Mouse (Mus musculus) T-helper 17 cell (primary cell): ENCODE measurements at regions not wholly inside any gene's neighbourhood (a gene's known extent, or its start where the extent isn't known, plus 50 kb on each side); places are given as distances from the start of the nearest gene placed in this dataset.

Experiments used
- in situ Hi-C, 2 experiments: fragments of 300-600 bp; cut with MboI, MseI; formaldehyde crosslinking; loops; 1 replicate in 1 of 2; 2 replicates in 1 of 2; pipeline ENCODE4 v1.15.1; 2025; ENCODE audit warnings: high pct_unique_total_duplicates in 2 of 2

DNA sequence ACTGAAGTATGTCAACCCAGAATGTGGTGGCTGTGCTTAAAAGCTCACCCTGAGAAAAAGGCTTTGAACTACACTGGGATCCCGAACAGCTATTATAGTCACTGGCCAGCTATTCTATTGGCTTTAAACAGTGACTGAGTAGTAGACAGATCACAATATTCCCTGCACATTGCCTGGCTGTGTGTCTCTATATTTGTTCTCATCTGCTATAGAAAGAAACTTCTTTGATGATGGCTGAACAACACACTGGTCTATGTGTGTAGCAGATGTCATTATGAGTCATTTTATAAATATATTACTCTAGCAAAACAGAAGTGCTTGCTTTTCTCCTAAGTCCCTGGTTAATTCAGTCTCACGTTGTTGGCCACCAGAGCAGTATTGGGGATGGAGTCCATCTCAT, 152.1 kb upstream of the Slco6d1 start:
- in situ Hi-C loops = no loop called here

DNA sequence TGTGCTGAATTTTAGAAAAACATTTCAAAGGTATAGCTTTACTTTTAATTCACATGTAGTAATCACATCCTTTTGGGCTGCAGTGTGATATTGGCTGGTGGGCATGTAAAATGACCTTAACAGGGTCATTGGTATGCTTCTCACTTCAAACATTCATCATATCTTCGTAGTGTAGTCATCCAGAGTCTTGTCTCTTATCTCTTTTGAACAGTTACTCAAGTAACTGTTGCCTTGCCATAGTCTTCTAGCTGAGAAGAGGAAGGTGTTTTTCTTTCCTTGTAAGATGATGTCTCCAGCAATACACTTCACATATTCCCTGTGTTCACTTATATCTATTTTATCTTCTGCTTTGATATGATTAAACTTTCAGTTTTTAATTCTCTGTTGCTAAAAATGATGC, 150.7 kb upstream of the Slco6d1 start:
- in situ Hi-C loops = no loop called here

DNA sequence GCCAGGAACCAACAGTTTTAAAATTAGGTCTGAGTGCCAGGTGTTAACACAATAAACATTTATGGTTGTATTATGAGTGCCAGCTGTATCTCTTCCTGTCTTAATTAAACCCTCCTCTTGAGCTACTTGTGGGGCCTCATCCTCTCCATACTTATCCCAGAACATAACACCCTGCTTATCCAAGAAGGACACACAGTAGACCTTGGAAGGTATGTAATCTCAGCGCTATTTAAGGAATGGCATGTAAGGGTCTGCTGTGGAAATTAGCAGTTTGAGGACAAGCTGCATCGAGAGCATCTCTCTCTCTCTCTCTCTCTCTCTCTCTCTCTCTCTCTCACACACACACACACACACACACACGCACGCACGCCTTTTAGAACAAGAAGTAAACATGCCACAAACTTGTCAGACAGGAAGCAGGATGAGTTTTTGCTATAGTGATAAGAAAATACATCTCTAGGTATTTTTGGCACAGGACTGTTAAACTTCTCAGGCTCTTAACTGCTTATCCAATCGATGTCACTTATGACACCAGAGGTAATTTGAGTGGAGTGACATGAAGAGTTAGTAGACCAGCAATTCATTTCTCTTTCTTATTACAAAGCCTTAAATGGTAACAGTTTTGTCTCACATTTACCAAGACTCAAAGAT, 146.8 kb upstream of the Slco6d1 start:
- in situ Hi-C loops = no loop called here

DNA sequence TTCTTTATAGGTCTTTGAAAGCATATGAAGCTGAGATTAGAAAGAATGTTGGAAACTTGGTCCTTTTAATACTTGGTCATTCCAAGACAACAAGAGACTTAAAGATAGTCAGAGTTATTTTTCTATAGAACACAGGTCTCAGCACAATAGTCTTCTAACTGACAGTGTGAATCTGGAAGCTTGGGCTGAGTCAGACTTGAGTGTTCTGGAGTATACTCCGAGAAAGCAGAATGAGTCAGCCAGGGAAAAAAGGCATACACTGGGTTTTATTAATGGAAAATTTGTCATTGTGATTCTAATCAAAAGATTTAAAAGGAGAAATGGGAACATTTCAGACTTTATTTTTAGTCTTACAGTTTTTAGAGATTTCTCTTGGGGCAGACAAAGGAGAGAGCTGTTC, 145.4 kb upstream of the Slco6d1 start:
- in situ Hi-C loops = no loop called here

DNA sequence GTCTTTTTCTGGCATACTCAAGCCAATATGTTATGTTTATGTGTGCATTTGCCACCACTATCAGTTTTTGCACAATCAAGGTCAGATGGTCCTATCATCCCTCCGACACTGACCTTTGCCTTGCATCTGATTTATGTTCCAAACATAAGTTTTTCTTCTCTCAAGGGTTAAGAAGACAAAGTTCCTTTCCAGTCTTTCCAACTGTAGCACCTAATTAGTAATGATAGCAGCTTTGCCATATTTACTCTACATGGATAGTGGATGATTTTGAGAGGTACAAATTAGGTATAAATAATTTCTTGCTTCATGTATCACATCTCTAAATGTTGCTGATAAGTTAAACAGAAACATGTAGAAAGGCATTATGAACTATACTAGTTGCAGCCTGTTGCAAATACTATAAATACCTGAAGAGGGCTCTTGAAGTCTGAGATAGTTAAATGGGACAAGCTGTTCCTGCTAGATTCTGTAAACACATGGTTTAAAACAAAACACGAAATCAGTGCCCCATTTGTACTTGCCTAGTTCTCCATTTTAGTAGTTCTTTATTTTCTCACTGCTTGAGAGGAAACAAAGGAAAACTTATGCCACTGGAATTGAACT, 141.4 kb upstream of the Slco6d1 start:
- in situ Hi-C loops = no loop called here

DNA sequence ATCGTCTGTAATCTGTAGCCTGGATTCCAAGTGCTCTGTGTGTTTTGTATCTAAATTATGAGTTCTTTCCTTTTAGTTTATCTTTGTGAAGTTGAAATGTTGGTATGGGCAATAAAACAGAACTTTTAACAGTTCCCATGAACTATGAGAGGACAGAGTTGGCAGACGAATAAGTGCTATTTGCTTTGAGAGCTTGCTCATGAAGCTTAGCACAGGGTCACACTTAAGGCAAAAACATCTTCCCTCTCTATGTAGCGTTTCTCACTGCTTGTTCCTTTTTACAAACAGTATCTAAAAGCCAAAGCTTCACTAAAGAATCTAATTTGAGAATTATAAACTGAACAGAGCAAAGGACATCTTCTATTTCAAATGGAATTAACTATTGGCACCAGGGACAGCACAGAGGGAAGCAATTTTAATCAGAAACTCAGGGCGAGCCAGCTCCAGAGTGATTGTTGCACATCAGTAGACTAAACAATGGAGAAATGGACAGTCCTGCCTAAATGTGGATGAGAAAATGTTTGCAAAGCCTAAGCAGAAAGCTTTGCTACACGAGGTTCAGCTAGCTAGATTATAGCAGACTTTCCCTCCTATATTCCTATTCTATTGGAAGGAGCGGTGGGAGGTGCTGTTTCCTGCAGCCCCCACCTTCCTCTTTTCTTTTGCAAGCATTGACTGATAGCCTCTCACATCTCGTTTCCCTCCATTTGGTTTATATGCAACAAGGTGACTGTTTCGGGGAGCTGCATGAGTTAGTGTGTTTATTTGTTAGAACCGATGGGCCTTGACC, 140.5 kb upstream of the Slco6d1 start:
- in situ Hi-C loops = no loop called here

DNA sequence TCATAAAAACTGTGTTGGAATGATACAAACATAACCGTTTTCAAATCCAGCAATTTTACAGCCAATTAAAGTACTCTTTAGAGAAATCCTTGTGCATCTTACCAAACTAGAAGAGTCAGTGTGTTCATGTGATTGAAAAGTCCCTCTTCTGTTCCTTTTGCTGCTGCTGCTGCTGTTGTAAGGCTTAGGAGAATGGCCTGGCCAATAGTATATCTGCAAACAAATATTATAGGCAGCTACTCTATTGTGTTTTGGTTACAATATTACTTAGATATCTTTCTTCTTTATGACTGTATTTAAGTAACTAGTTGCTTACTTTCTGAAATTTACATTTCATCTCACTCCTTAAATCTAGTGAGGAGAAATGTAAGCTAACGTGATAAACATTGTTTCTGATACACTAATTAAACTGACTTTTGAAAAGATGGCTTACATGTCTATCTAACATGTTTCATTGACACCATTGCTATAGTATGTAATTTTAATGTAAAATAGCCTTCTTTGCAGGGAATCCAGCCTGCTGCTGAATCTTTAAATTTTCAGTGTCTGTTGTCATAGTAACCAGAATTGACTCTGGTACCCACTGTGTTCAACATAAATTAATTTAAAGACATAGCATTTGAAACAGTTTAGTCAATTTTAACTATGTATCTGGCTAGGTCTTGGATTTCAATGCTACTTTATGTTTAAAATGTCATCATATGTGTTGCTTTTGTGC, 139.7 kb upstream of the Slco6d1 start:
- in situ Hi-C loops = no loop called here

DNA sequence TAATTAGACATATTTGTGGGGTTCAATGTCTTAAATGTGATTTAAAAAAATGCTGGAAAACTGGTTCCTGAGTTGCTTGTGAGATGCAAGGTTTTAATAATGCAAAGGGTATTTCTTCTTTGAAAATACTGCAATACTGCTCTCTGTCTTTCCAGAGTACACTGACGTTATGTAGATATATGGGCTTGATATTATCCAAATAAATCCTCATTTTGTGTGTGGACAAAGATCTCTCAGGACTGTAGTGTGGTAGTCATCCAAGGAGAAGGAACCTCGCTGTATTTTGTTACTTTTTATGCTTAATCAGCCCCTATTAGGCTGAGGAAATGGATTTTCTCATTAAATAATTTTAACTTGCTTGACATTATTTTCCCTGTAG, 139.2 kb upstream of the Slco6d1 start:
- in situ Hi-C loops = no loop called here

DNA sequence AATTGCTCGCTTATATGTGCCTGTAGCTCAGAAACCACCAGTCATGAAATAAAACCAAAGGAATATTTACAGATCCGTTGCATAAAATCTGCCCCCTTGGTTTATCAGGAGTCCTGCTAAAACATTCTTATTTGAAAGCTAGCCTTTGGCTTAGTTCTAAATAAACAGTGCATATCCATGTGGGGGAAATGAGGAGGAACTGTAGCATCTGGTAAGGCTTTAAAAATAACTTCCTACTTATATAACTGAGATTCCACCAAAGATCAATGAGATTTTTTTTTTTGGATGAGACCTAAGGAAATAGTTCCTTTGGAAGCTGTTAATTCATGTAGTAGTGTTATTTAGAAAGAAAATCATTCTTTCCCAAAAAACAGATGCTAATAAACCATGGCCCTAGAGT, 117.8 kb upstream of the Slco6d1 start:
- in situ Hi-C loops = no loop called here

DNA sequence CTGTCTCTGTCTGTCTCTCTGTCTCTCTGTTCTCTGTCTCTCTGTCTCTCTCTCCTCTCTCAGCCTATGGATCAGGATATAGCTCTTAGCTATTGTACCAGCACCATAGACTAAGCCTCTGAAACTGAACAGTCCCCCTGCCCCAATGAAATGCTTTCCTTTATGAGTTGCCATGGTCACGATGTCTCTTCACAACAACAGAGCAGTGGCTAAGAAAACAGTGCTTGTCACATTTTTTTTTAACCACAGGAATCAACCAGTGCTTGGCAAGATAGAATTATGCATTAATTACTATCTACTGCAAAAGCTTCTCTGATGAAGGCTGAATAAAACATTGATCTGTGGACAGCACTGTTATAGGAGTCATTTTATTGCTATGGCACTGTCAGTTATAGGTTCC, 114.6 kb upstream of the Slco6d1 start:
- in situ Hi-C loops = no loop called here

DNA sequence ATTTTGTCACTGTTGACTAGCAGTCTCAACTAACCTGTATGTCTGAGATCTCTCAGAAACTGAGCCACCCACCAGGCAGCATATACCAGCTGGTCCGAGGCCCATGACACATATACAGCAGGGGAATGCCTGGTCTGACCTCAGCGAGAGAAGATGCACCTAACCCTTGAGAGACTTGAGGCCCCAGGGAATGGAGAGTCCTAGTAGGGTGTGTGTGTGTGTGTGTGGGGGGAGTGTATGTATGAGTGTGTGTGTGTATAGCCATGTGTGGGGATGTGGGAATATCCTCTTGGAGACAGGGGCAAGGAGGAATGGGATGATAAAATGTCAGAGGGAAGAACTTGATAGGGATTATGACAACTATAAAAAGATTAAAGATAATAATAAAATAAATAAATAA, 113.4 kb upstream of the Slco6d1 start:
- in situ Hi-C loops = no loop called here

DNA sequence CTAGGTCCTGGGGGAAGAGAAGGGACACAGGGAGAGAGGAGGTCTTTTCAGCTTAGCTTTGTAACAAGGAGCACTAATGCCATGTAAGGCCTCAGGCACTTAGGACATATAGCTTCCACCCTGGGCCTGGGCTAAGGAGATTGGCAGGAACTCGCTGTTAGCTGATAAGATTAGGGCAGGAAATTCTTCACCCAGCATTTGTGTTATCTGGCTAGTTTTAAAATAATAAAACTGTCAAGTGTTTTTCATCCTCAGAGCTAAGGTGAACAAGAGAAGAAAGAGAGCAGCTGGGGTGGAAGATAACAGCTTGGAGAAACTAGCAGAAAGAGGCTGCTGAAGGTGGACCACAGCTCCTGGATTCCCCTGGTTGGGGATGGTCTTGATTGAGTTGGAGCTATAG, 111.0 kb upstream of the Slco6d1 start:
- in situ Hi-C loops = no loop called here

DNA sequence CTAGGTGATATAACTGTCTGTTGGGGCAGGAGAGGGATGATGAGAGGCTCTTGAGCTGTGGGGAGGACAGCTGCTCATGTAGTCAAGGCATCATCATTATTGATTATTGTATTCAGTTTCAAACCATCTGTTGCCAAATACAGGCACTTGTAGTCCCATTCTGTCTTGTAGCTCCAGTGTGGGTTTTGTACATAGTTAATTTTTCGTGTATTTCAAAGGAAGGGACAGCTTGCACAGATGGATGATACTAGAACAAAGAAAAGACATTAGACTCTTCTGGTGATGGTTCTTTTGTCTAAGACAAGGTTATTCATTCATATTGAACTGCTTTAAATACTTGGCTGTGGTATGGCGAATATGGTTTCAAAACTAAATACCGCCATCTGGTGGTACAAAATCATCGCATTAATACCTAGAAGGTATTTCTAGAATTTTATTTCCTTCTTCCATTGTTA, 70.8 kb upstream of the Slco6d1 start:
- in situ Hi-C loops = loop anchor here in 1 of 2 experiments (5.0 kb wide), 1 partner anchor 543 kb away; no protein-coding TSS in a partner anchor

DNA sequence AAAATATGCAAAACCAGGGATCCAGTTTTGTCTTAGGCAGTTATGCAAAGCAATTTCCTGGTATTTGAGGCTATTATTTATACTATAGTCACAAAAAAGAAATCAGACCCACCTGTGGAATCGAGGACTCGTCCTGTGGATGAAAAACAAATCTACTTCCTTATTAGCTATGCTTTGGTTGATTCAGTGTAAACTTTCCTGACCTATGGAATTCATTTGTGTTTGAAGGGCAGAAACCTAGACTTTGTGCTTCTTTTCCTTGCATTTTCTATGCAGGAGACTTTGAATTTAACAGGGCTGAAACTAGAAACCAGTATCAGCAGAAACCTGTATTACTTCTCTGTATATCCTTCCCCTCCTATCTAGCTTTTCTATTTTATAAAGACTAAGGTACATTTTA, 70.2 kb upstream of the Slco6d1 start:
- in situ Hi-C loops = loop anchor here in 1 of 2 experiments (5.0 kb wide), 1 partner anchor 543 kb away; no protein-coding TSS in a partner anchor

DNA sequence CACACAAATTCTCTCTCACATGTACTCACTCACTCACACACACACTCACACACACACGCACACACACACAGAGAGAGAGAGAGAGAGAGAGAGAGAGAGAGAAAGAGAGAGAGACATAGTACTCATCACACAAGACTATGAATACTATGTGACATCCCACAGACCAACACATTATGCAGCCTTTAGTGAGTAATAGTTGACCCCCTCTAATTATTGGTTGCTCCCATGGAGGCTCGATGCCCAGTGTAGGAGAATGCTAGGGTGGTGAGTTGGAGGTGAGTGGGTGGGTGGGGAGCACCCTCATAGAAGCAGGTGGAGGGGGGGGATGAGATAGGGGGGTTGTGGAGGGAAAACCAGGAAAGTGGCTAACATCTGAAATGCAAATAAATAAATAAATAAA, 69.4 kb upstream of the Slco6d1 start:
- in situ Hi-C loops = loop anchor here in 1 of 2 experiments (5.0 kb wide), 1 partner anchor 544 kb away; no protein-coding TSS in a partner anchor
